Mouse (Mus musculus): ENCODE measurements around the gene Nfic. TPM values are rescaled to one million over a fixed set of nuclear protein-coding genes. Genes with fewer than 3 reads are reported as not detected.

Gene Nfic
- total RNA-seq, 2 experiments from 2014 or later = 262 to 320 TPM

DNA sequence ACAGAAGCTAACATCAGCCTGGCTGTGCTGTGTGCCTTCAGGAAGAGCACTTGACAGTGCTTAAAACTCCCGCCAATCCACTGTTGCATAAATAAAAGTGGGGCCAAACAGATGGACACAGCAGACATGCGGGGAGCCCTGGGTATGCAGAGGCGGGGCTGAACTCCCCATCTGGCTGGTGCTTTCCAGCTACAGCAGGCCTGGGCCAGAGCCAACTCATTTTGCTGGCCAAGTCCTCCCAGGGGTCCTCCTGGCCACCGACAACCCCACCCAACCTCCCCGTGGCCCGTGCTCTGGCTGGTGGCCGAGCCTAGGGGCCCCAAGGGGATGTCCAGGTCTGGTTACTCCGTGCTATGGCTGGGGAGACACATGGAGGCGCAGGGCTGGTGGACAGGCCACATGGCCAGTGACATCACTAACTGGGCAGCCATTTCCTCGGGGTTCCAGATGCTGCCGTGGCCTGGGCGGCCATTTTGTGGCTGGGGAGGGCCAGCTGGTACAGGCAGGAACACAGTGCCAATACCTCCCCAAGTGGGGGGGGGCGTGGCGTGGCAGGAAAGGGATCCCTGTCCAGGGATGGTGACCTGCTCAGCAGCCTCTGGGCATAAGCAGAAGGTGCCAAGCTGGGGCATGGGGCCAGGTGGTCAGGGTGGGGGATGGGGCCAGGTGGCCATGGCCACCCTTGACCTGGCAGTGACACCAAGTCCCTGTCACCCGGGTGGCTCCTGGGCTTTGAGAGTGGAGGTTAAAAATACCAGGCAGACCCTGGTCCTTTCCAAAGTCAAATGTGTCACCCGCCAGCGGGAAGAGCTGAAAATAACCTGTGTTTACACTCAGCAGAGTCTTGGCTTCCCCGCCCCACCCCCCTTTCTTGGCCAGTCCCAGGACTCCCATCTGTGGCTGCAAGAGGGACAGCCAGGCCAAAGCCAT lies 43.7 kb downstream of the Nfic start:
- intact Hi-C loops (cut with DNase I; ENCODE audit: low total_unique reads) = no loop called here
- peak; percentile 92 for DNase-seq

DNA sequence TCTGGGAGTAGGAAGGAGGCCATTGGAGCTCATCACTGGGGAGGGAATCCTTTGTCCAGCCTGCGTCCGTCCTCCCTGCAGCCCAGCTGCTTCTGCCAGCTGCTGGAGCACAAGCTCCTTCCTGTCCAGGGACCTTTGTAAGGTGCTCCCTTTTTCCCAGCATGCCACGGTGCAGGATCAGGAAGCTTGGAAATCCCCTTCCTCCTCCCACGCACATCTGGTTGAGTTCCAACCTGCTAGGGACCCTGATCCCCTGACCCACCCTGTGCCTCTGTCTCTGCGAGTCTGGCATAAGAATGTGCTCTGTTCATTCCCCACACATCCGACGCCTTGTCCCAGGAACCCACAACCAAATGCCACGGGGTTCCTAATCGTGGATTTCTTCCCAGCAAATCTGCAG lies 44.5 kb downstream of the Nfic start:
- DNase-seq = no peak
- intact Hi-C loops (cut with DNase I; ENCODE audit: low total_unique reads) = no loop called here

DNA sequence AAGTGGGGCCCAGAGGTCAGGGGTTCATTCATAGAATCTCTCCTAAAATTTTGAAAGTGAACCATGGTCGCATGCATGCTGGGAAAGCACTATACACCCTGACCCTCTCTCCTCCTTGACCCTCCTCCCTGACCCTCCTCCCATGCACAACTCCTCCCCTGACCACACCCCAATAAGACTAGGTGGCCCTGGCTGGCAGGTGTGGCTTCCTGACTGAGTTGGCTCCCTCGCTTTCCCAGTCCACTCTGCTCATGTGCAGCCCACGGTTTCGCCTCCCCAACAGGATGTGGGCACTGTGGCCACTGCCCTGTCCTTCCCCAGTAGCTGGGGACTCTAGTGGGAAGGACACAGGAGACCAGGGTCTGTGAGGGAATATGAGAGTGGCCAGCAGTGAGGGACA lies 45.1 kb downstream of the Nfic start:
- intact Hi-C loops (cut with DNase I; ENCODE audit: low total_unique reads) = no loop called here
- no peak for DNase-seq

DNA sequence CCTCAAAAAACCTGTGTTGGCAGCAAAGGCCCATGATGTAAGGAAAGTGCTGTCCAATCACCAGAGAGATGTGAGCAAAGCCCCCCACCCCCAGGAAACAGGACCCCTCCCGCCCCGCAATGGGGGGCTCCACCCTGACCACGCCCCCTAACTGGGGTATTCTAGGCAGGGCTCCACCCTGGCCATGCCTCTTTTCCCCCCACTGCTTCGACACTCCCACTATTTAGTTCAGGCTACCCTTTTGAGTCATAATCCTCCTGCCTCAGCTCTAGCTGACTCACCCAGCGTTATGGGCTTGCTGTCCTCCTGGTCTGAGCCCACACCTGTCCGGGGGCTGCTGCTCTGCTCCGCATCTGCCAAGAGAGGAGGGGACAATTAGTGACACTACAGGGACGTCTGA lies 46.1 kb downstream of the Nfic start:
- no peak for DNase-seq
- intact Hi-C loops (cut with DNase I; ENCODE audit: low total_unique reads) = no loop called here

DNA sequence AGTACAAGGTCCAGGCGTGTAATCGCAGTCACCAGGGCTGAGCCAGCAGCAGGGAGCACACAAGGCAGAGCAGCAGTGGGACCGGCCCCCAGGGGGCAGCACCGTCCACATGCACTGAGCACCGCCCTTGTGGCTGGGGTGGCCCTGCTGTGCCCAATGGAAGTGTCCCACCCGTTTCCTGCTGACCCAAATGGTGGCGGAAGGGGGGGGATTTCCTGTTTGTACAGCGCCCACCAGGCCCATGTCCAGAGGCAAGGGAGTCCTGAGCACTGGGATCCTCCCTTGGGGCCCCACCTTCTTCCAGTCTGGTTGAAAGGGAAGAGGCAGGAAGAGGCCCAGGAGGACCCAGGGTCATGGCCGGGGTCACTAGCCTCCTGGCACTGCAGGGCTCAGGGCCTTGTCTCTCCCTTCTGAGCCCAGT lies 46.6 kb downstream of the Nfic start:
- peak; percentile 90 for DNase-seq
- intact Hi-C loops (cut with DNase I; ENCODE audit: low total_unique reads) = no loop called here

DNA sequence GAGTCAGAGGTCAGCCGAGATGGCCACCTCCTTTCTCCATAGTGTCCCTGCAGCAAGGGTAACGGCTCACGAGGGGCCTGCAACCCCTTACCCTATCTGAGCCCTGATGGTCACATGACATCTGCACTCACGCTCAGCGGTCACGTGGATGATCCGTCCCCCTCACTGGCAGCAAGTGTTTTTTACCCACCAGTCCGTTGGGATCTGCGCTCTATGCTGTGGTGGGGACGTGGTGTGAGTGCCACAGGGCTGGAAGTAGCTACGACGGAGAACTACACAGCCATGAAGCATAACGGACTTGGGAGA lies 47.1 kb downstream of the Nfic start:
- intact Hi-C loops (cut with DNase I; ENCODE audit: low total_unique reads) = no loop called here
- DNase-seq = no peak

DNA sequence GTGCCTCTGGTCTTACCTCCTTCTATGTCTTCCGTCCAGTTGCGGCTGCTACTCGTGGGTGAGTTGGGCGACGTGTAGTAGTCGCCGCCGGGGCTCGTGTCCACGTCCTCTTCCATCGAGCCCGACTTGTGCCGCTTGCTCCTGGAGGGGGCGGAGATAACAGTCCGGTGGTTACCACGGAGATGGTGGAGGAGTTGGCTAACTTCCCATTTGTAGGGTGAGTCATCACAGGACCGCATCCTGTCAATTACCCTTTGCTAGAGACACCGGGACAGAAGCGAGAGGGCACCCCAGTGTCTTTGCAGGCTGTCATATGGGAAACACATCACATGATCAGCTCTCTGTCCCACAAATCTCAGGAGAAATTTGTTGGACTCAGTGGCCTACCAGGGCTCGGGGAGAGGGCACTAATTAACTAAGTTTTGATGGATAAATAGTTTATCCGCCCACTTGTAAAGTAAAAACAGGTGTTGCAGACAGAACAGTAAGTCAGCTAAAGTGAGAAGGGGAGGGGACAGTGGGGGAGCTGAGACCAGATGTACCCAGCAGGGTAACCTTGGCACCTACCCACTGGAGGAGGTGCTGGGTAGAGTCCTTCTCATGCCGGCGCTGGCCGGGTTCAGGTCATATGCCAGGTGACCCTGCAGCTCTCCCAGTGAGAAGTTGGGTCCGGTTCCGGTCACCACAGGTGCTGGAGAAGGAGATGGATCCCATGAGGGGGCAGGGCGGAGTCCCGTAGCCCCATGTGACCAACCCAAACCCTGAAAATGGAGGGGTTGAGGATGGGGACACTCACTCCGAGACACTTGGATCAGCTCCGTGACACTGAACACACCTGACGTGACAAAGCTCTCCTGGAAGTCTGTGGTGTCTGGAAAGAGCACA lies 47.7 kb downstream of the Nfic start:
- peak; percentile 78 for DNase-seq
- intact Hi-C loops (cut with DNase I; ENCODE audit: low total_unique reads) = no loop called here

DNA sequence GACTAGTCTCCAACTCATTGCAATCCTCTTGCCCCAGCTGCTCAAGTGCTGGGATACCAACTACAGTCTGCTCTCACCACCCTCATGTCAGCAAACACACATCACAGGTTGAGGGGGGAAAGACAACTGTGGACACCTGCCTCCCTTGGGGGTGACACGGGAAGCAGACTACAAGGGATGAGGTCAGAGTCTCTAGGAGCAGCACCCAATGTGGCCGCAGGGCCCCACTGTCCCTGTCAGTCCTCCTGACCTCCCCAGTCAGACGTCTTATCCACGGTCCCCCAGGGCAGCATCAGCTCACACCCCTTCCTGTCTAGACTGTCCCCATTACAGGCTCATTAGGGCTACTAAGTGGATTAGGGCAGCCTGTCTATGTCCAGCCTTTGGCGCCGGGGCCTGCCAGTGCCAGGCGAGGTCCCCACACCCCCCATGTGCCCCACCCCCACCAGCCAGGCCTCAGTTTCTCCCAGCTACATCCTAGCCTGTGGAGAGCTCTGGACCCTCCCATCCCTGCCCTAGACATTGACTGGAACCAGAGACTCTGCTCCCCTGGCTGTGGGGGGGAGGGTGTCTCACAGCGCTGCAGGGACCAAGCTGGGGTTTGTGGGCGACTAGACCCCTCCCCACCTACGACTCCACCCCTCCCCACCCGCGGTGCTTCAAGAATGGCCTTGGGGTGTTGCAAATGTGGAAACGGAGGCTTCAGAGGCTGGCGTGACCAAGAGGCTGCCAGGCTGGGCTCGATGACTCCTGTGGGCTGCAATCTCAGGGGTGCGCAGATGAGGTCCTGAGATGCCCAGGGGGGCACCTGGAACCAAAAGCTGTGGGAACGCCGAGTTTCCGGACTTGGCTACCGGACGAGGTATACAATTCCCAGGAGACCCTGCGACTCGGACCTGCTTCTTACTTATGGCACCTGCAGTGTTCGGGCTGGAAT lies 48.7 kb downstream of the Nfic start:
- no peak for DNase-seq
- intact Hi-C loops (cut with DNase I; ENCODE audit: low total_unique reads) = no loop called here

DNA sequence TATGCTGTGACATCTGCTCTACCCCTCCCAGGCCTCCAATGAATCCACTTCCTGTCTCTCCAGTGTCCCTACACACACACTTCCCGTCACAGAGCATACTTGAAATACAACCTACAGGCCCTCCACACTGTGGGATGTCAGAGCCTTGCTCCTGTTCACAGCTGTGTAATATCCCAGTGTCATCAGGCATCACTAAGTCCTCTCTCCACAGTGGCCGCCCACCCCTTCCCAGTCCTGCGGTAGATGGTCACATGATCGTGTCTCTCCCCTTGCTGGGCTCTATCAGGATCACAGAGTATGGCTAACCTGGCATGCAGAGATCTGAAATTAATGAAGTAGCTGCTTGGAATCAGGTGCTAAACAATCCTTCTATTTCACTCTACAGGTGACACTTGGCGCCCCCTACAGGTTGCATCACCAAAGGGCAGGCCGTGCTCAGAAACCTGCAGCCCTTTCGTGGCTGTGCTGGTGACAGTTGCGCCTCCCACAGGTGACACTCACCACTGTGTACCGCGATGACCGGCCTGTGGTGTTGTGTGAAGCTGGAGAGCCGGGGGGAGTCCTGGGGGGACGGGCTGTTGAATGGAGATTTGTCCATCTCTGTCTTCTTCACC lies 49.7 kb downstream of the Nfic start:
- peak; percentile 68 for DNase-seq
- intact Hi-C loops (cut with DNase I; ENCODE audit: low total_unique reads) = no loop called here

DNA sequence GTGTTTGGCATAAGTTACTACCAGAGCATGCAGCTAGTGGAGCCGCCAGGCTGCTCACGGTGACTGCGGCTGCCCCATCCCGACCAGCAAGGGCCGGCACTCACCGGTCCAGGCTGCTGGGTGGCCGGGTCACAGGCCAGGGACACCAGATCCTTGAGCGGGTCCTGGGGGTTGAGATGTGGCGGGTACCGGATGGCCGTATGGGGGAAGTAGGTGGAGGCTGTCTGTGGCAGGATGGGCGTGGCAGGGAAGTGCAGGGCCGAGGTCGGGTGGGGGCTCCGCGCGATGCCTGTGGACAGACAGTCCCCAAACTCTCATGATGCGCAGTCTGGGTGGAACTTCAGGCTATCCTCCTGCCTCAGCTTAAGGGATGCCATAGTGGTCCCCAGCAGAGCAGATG lies 50.7 kb downstream of the Nfic start:
- intact Hi-C loops (cut with DNase I; ENCODE audit: low total_unique reads) = no loop called here
- no peak for DNase-seq

DNA sequence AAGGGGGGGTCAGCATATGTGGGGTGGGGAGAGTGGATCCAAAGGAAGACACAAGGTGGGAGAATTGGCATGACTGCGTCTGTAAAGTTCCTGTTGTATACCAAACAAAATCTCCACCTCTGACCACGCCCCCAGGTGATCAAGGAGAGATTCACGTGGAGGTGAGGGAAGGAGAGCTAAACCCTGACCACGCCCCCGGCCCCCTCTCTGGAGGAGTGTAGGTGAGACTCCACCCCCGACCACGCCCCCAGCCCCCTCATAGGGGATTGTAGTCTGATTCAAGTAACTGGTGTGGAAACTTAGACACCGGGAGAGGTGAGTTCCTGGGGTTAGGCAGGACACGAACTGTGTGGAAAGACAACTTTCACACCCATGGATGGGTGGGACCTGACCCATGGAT lies 51.4 kb downstream of the Nfic start:
- intact Hi-C loops (cut with DNase I; ENCODE audit: low total_unique reads) = no loop called here
- DNase-seq = no peak

DNA sequence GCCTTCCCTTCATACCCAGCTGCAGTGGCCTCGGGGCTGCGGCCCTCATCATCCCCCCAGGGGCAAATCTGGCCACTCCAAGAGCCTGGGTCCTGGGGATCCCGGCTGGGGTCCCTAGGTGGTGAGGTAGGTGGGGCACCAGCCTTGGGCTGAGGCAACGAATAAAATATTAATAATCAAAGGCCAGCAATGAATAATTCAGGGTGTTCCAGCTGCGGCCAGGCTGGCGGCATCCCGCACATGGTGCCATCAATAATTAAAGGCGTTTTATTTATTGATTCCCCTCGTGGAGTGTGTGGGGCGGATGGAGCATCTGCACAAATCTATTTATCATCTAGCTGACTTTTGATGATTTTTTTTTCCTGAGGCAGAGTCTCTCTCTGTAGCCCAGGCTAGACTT lies 51.9 kb downstream of the Nfic start:
- no peak for DNase-seq
- intact Hi-C loops (cut with DNase I; ENCODE audit: low total_unique reads) = no loop called here

DNA sequence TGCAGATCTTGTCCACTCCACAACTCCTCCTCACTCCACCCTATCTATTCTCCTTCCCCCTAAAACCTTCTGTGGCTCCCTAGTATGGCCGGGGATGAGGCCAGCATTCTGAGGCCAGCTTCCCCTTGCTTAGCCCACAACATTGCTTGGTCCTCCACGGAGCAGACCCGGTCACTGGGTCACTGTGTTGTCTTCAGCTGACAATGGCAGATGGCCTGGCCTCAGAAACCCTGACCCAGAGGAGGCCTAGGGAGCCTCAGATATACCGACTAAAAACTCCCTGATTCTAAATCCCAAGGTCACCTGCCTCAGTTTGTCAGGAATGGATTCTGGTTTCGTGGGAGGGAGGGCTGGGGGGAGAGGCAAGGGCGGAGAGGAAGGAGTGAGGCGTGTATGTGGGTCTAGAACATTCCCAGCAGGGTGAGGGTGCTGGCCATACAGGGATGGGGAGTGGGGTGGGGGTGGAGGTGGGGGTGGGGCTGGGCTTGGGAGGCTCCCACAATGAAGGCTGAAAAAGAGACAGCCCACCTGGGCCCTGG lies 53.1 kb downstream of the Nfic start:
- intact Hi-C loops (cut with DNase I; ENCODE audit: low total_unique reads) = no loop called here
- peak; percentile 19 for DNase-seq

DNA sequence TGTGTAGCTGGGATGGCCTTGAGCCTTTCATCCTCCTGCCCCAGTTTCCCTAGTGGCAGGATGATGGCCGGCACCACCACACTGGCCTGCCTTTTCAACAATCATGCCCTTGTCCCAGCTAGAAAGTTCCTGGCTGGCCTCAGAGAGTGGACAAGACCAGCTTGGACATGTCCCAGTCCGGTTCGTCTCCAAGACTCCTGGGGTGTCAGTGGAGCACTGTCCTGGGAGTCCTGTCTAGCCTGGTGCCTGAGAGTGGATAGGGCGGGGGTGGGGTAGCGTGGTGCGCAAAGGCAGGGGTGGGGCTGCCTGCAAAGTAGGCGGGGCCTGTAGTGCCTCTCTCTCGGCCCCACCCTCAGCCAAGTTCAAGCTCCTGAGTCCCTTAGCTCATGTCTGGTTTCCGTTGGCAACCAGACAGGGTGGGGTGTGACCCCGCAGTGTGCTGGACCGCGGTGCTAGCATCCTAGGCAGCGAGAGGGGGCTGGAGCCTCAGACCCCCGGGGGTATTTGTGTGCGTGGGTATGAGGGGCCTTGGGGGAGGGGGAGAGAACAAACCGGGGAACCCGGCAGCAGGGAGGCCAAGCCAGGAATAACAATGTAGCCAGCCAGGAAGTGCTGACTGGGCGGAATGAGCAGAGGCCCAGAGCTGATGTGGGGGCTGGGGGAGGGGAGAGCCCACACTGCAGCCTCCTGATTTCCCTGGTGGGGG lies 53.8 kb downstream of the Nfic start:
- intact Hi-C loops (cut with DNase I; ENCODE audit: low total_unique reads) = no loop called here
- DNase-seq = peak; percentile 84

DNA sequence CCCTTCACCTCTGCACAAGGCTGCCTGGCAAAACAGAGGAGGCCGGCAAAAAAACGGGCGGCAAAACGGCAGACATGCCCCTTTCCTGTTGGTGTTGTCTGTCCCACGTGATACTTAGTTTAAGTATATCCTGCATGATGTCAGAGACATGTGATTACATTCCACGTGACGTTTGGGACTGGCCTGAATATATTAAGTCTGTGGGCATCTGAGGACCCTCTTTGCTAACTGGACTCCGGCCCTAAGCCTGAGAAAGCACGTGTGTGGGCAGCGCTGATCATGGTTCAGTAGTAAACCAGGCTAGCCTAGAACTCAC lies 54.3 kb downstream of the Nfic start:
- DNase-seq = no peak
- intact Hi-C loops (cut with DNase I; ENCODE audit: low total_unique reads) = no loop called here

DNA sequence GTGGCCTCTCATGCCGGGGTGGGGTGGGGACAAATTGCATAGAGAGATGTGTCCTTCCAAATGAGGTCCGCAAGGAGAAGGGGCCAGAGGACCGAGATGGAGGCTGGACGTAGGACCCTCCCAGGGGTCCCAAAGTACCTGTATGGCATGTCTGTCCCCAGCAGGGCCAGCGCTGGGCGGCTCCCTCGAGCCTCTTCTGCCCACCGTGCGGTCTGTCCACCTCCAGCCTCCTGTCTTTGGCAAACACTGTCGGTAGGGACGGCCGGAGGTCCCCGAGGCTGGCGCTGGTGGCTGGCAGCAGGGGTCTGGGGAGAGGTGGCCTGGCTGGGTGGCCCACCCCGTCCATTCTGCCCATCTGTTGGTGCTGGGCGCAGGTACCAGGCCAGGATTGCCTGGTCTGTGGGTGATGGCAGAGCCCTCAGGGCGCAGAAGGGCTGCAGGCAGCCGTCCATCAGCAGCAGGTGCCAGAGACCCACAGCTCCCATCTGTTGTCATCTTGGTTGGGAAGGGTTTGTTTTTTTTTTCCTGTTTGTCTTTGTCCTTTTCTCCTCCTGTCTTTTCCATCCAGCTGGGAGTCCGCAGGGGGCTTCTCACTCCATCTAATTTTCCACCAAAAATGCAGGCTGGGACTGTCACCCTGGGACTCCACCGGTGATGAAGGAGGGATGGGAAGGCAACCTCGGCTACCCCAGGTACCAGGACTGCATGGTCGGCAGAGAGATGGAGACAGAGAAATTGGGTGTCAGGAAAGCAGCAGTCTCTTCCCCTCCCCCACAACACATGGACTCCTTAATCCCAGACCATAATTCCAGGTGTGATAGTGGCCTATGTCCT lies 54.8 kb downstream of the Nfic start:
- intact Hi-C loops (cut with DNase I; ENCODE audit: low total_unique reads) = no loop called here
- no peak for DNase-seq

DNA sequence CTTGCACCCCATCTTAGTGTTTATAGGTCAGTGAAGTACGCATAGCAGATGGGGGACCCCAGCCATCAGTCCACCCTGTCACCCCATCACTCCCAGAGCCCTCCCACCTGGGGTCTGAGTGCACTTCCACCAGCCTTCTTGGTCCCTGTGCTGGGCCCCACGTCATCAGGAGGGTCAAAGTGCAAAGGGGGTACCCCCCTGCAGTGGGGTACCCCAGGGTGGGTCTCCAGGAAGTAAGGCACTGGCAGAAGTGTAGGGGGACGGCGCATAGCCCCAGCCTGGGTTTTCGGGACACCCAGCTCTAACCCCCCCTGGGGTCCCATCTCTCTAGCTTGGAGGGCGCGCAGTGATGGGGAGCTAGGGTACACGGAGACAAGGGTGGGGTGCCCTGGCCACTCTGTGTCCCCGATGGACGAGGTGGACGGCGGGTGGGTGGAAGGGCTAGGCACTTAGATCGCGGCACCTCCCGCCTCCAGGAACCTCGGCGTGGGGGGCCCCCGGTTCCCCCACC lies 55.6 kb downstream of the Nfic start:
- intact Hi-C loops (cut with DNase I; ENCODE audit: low total_unique reads) = no loop called here
- DNase-seq = no peak

DNA sequence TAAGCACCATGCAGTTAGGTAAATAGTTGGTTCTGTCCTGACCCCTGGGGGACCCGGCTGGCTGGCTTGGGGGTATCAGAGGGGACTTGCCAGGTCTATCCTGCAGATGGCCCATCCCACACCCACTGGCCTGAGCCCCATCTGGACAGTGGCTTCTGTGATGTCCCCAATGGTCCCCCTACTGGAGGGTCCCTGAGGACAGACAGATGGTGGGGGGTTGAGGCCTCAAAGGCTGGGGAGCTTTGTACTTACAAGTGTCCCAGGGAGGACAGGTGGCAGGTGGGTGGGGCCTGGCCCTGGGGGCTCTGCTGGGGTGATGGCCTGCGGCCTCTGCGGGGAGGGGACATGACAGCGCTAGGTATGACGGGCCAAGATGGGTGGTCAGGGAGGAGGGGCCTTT lies 56.1 kb downstream of the Nfic start:
- intact Hi-C loops (cut with DNase I; ENCODE audit: low total_unique reads) = no loop called here
- DNase-seq = no peak

Measured in gastrocnemius, postnatal 14 days (tissue).